11 mouse cellular contexts compared by ENCODE assay signal in genomic region chr12:71796517-71796916, GRCm38 (mm10). TPM values are rescaled to one million over a fixed set of nuclear protein-coding genes. Genes with fewer than 3 reads are reported as not detected.
DNase-seq lines count a peak whose midpoint lies in the region; ATAC-seq and TF ChIP-seq lines count a peak whose summit lies in the region.
"Had no signal": no experiment of that assay in that cellular context is flagged by ENCODE, and none has a peak within 500 bp of the region (broad histone marks: within the 10 kb centered on the region; RNA-seq: fewer than 3 reads in every experiment).

No protein-coding gene starts in this region.

- peak overlapping the region; percentile 23 for H3K4me2 ChIP-seq in heart, embryonic 11.5 days
- 0 out of 2 replicates have a peak overlapping the region, but pooled peaks have one; percentile 18 for H3K4me2 ChIP-seq in neural tube, embryonic 13.5 days
- no peak overlapping the region for H3K4me2 ChIP-seq in forebrain, postnatal 0 days (ENCODE audit: low read depth)
- peak overlapping the region; percentile 27 for H3K4me2 ChIP-seq in limb, embryonic 14.5 days (replicated peaks; ENCODE audit: low read depth, low read length, severe bottlenecking)
- H3K4me2 ChIP-seq: liver, embryonic 13.5 days had no signal

- no peak for ATAC-seq in heart, embryonic 11.5 days (replicated peaks; ENCODE audit: insufficient number of reproducible peaks, low FRiP score, low TSS enrichment)
- no peak for ATAC-seq in neural tube, embryonic 13.5 days (ENCODE audit: low read depth)
- ATAC-seq in forebrain, postnatal 0 days: peak; percentile 36; the same call in 1 of the 2 replicates
- ATAC-seq in limb, embryonic 14.5 days (ENCODE audit: low FRiP score, low read depth): no peak
- ATAC-seq: CD4-positive, CD25-positive, alpha-beta regulatory T cell, adult 4 months had no signal

- no peaks in the 10 kb centered on the region for H3K36me3 ChIP-seq in heart, embryonic 11.5 days (ENCODE audit: control insufficient read depth, insufficient read depth, low read length)
- H3K36me3 ChIP-seq in neural tube, embryonic 13.5 days: no peaks in the 10 kb centered on the region
- H3K36me3 ChIP-seq in forebrain, postnatal 0 days (ENCODE audit: insufficient read depth): no peaks in the 10 kb centered on the region
- no peaks in the 10 kb centered on the region for H3K36me3 ChIP-seq in limb, embryonic 14.5 days (ENCODE audit: control insufficient read depth, insufficient read depth, low read length)
- H3K36me3 ChIP-seq: liver, embryonic 13.5 days had no signal

- H3K4me3 ChIP-seq in heart, embryonic 11.5 days (ENCODE audit: low read depth, low read length): no peak overlapping the region
- no peak overlapping the region for H3K4me3 ChIP-seq in neural tube, embryonic 13.5 days
- H3K4me3 ChIP-seq in forebrain, postnatal 0 days (ENCODE audit: low read depth, low read length): no peak overlapping the region
- no peak overlapping the region for H3K4me3 ChIP-seq in limb, embryonic 14.5 days (replicated peaks; ENCODE audit: low read length)
- H3K4me3 ChIP-seq: liver, embryonic 13.5 days had no signal

- no peak overlapping the region for H3K27ac ChIP-seq in heart, embryonic 11.5 days (ENCODE audit: low read depth, low read length)
- no peak overlapping the region for H3K27ac ChIP-seq in neural tube, embryonic 13.5 days (replicated peaks)
- H3K27ac ChIP-seq in forebrain, postnatal 0 days (ENCODE audit: low read depth, low read length): no peak overlapping the region
- no peak overlapping the region for H3K27ac ChIP-seq in limb, embryonic 14.5 days (replicated peaks; ENCODE audit: low read depth, low read length)
- H3K27ac ChIP-seq: liver, embryonic 13.5 days had no signal

- H3K9me3 ChIP-seq in heart, embryonic 11.5 days (replicated peaks; ENCODE audit: control insufficient read depth, low read length): no peaks in the 10 kb centered on the region
- H3K9me3 ChIP-seq in neural tube, embryonic 13.5 days: no peaks in the 10 kb centered on the region
- H3K9me3 ChIP-seq in forebrain, postnatal 0 days (ENCODE audit: low read length): no peaks in the 10 kb centered on the region
- no peaks in the 10 kb centered on the region for H3K9me3 ChIP-seq in limb, embryonic 14.5 days (ENCODE audit: control insufficient read depth, low read length)
- H3K9me3 ChIP-seq: liver, embryonic 13.5 days had no signal

- no peak for TF ChIP-seq POLR2A in limb, embryonic 14.5 days (IDR thresholded peaks at IDR 0.05; ENCODE audit: borderline replicate concordance, extremely low read depth, insufficient read depth, insufficient read length)

- TF ChIP-seq CTCF in forebrain, postnatal 0 days (IDR thresholded peaks at IDR 0.05; ENCODE audit: low read depth): no peak

- intact Hi-C loops in gastrocnemius, postnatal 36 days (cut with DNase I): no loop called here

- WGBS in heart, embryonic 11.5 days (ENCODE audit: insufficient replicate concordance): 9% methylated on average over 7 of the region's 7 CpGs
- WGBS in neural tube, embryonic 13.5 days: 12% methylated on average over 7 of the region's 7 CpGs
- 7% methylated on average over 7 of the region's 7 CpGs for WGBS in forebrain, postnatal 0 days
- 3% methylated on average over 7 of the region's 7 CpGs for WGBS in limb, embryonic 14.5 days

- DNase-seq in heart, postnatal 4 days: no peak
- DNase-seq in neural tube, embryonic 10.5 days (ENCODE audit: extremely low spot score, low spot score): no peak
- peak; percentile 18 for DNase-seq in forebrain, postnatal 0 days
- peak; percentile 45 for DNase-seq in limb, embryonic 14.5 days (ENCODE audit: low spot score)
- DNase-seq in gastrocnemius, postnatal 36 days: no peak
- DNase-seq in adipocyte (ENCODE audit: low spot score): no peak
- DNase-seq: adrenal gland, adult 2 months; liver, embryonic 13.5 days had no signal

- no peak overlapping the region for H3K9ac ChIP-seq in heart, embryonic 11.5 days (ENCODE audit: low read depth, low read length)
- no peak overlapping the region for H3K9ac ChIP-seq in neural tube, embryonic 13.5 days
- H3K9ac ChIP-seq in forebrain, postnatal 0 days: no peak overlapping the region
- no peak overlapping the region for H3K9ac ChIP-seq in limb, embryonic 14.5 days (ENCODE audit: low read depth, low read length, severe bottlenecking)
- H3K9ac ChIP-seq: liver, embryonic 13.5 days had no signal

- no peaks in the 10 kb centered on the region for H3K27me3 ChIP-seq in heart, embryonic 11.5 days (ENCODE audit: control insufficient read depth, insufficient read depth, low read length)
- H3K27me3 ChIP-seq in neural tube, embryonic 13.5 days: no peaks in the 10 kb centered on the region
- H3K27me3 ChIP-seq in forebrain, postnatal 0 days (ENCODE audit: insufficient read depth, low read length): no peaks in the 10 kb centered on the region
- H3K27me3 ChIP-seq in limb, embryonic 14.5 days (ENCODE audit: control insufficient read depth, insufficient read depth, low read length): no peaks in the 10 kb centered on the region
- H3K27me3 ChIP-seq: liver, embryonic 13.5 days had no signal

- peaks cover 5% of the 10 kb centered on the region for H3K4me1 ChIP-seq in heart, embryonic 11.5 days (ENCODE audit: control insufficient read depth, insufficient read depth, low read length)
- peaks cover 9% of the 10 kb centered on the region for H3K4me1 ChIP-seq in neural tube, embryonic 13.5 days (replicated peaks)
- H3K4me1 ChIP-seq in forebrain, postnatal 0 days (ENCODE audit: insufficient read depth): 0 out of 2 replicates have a peak, but pooled peaks cover 4% of the 10 kb centered on the region
- peaks cover 12% of the 10 kb centered on the region for H3K4me1 ChIP-seq in limb, embryonic 14.5 days (ENCODE audit: control insufficient read depth, insufficient read depth, low read length)

RNA-seq across cellular contexts. Expression of gene Daam1, which starts 34.4 kb away (rescaled TPM):
- polyA plus RNA-seq in heart, embryonic 11.5 days (2014; fragmentation: Nextera tagmentation; extraction: Ambion mirVana): 25.7 and 33.0 TPM in 2 replicates
- 10 to 100 TPM; 88.8 to 92.1 TPM for total RNA-seq in heart, postnatal 4 days (2021)
- polyA plus RNA-seq in neural tube, embryonic 13.5 days (2015; fragmentation: Nextera tagmentation; extraction: Ambion mirVana): 19.7 and 23.0 TPM in 2 replicates
- total RNA-seq in forebrain, postnatal 0 days (2014; rRNA removed): 93.6 and 94.7 TPM in 2 replicates
- 16.0 and 25.2 TPM in 2 replicates for polyA plus RNA-seq in forebrain, postnatal 0 days (2015; fragmentation: Nextera tagmentation; extraction: Ambion mirVana)
- polyA plus RNA-seq in limb, embryonic 14.5 days (2012; rRNA removed): 9.3 and 10.7 TPM in 2 replicates
- polyA plus RNA-seq in limb, embryonic 14.5 days (2014; fragmentation: Nextera tagmentation; extraction: Ambion mirVana): 11.3 and 11.8 TPM in 2 replicates
- total RNA-seq in gastrocnemius, postnatal 36 days (2021): 10 to 100 TPM in 1 of 2 experiments, 1 to 10 TPM in 1; 9.7 to 10.6 TPM

Comparison
In these comparisons a context has a peak if more than half of its experiments do, and no peak if none do; other contexts are left out.
1. DNase-seq: peak in forebrain, postnatal 0 days (single experiment) and limb, embryonic 14.5 days (single experiment); none in heart, postnatal 4 days (single experiment), neural tube, embryonic 10.5 days (single experiment), gastrocnemius, postnatal 36 days (0 of 2) and adipocyte (single experiment).